Mouse (Mus musculus) thymus, adult 2 months (tissue): ENCODE measurements around the gene Gm30302.

Source experiments
- CTCF ChIP-seq: fragments of 200-500 bp; IDR thresholded peaks from 2 replicates; pipeline ENCODE4 v1.5.1; 2012; ENCODE audit warnings: mild to moderate bottlenecking, control low read depth, low read length, moderate library complexity, borderline replicate concordance; ENCODE audit not compliant: control insufficient read depth, poor library complexity, insufficient read depth; ENCODE audit errors: extremely low read depth
- POLR2A ChIP-seq: fragments of 200-500 bp; IDR thresholded peaks from 2 replicates; pipeline ENCODE4 v1.6.1; 2012; ENCODE audit warnings: mild to moderate bottlenecking, low read length, control low read depth, moderate library complexity; ENCODE audit not compliant: control insufficient read depth, poor library complexity, insufficient read depth; ENCODE audit errors: extremely low read depth

DNA sequence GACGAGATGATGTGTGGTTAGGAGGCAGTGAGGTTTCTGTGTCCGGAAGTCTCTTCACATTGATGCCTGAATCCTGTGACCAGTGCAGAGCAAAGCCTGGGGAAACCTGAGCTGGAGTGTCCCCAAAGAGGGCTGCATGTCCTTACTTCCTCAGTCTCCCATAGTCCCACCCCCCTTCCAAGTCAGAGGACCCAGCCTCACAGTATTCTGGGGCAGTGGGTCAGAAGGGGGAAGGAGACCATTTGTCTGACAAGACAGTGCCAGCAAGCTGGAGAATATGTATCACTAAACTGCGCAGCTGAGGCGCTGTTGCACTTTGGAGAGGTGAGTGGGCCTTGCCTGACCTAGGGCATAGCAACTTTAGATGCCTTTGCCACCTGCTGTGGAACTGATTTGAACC lies 26.5 kb upstream of the Gm30302 start:
- TF ChIP-seq POLR2A, result no peak
- TF ChIP-seq CTCF, result no peak
